Mouse (Mus musculus) adrenal gland (tissue): Measurements from ENCODE around the gene Clic6.
"Not testable (repeated sequence)": the region's sequence is repeated elsewhere in the genome, so short reads cannot be mapped to it uniquely, and the experiment has no call there.

Source experiments
- intact Hi-C: fragments of 180-260 bp; cut with DNase I; formaldehyde crosslinking; loops from one replicate; pipeline ENCODE4 v1.15.1; 2025

Gene Clic6

DNA sequence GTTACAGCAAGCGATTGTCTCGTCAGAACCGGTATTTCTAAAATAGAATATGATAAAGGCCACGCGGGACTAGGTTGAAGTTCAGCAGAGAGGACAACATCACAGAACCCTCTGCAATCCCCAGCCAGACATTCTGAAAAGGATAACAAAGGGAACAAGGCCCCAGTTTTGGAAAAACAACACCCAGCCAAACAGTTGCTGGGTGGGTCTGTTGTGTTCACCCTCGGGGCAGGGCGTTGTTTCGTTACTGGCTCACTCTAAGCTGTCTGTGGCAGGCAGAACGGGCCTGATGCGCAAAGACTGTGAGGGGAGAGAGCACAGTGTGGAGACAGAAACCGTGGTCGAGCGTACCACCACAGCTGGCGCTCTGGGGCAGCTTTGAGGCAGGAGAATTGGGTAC lies 17.1 kb upstream of the Clic6 start:
- intact Hi-C loops: no loop called here

- intact Hi-C loops: no loop called here
Observed at GRCm38 (mm10) chr16:92470706-92471105, 14.8 kb upstream of the Clic6 start, which contains the start of gene Rcan1. Gene Rcan1 (minus strand): TSS chr16:92470867.

- intact Hi-C loops: no loop called here
Observed at GRCm38 (mm10) chr16:92472898-92473297, 12.6 kb upstream of the Clic6 start.

DNA sequence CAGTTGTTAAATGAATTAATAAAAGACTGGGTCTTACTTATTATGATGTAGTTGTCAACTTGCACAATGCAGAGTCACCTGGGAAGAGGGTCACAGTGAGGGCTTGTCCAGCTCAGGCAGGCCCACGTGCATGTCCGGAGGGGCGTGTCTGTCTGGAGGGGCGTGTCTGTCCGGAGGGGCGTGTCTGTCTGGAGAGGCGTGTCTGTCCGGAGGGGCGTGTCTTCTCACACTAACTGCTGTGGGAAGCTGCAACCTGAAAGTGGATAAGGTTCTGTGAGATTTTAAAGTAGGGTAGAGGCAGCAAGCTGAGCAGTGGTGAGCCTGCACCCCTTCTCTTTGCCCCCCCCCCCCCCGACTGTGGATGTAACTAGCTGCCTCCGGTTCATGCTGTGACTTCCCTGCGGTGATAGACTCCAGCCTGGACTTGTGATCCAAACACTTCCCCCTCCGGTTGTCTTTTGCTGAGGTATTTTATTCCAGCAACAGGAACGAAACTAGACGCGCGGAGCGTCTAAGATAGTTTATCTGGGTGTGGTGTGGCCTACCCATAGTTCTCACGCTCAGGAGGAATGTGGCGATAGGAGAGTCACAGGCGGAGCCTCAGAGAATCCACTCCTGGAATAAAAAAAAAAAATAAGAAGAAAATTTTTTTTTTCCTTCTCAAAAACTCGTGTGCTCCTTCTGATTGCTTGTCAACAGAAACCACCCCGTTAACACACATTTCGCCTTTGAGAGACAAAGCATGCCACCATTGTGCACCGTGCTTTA lies 10.3 kb upstream of the Clic6 start:
- intact Hi-C loops: no loop called here

DNA sequence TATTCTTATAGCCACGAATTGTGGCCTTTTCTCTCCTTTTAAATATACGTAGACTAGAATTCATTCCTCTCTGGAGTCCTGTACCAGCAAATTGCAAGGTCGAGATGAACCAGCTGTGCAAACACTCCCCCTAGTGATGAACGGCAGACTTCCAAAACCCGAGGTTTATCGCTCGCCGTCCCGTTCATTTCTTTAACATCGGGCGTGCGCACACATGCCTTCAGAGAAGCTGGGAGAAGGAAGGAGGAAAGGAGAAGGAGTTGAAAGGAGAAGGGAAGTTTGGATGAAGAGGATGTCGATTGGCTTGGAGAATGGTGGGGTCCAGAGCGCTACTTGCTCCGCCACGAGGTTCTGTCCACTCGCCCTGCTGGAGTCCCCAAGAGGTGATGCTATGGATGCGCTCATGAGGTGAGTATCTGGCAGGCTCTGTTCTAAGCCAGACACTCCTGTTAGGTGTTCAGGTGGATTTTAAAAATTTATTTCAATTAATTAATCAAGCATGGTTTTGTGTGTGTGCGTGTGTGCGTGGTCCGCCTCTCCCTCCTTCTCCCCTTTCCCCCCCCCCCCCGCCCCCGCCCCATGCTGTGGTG lies 6.9 kb upstream of the Clic6 start:
- intact Hi-C loops: loop anchor here (1.0 kb wide), 1 partner anchor 137 kb away; no protein-coding TSS in a partner anchor

DNA sequence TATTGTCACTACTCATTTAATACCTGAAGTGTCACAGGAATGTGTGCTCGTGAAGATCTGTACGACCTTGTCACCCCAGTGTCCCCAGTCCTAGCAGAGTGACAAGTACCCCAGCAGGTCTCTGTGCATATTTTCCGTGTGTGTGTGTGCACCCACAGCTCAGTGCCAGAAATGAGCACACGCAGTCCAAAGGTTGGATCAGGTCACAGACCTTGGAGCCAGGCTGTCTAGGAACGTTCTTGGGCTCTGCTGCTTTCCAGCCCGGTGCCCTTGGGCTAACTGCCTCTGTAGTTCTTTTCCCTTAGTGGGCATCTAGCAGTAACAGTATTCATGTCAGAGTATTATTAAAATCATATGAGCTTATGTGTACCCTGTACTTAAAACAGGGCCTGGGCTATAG lies 1.6 kb downstream of the Clic6 start:
- intact Hi-C loops: no loop called here

DNA sequence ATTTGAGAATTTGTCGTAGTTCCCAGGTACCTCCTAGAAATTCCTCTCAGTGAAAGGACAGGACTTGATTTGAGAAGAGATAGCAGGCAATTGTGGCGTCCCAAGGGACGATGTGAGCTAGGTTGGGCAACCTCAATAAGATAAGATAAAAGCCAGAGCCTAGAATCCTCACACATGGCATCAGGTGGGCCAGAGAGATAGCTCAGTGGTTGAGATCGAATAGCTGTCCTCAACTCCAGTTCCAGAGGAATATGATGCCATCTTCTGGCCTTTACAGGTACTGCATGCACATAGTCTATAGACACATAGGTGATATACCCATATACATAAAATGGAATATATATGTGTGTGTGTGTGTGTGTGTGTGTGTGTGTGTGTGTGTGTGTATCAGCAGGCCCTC lies 2.0 kb downstream of the Clic6 start:
- intact Hi-C loops: no loop called here

- intact Hi-C loops: no loop called here
Observed at GRCm38 (mm10) chr16:92488456-92488855, 2.9 kb downstream of the Clic6 start.

GRCm38 (mm10) chr16:92489356-92489755 lies 3.8 kb downstream of the Clic6 start:
- intact Hi-C loops: no loop called here

DNA sequence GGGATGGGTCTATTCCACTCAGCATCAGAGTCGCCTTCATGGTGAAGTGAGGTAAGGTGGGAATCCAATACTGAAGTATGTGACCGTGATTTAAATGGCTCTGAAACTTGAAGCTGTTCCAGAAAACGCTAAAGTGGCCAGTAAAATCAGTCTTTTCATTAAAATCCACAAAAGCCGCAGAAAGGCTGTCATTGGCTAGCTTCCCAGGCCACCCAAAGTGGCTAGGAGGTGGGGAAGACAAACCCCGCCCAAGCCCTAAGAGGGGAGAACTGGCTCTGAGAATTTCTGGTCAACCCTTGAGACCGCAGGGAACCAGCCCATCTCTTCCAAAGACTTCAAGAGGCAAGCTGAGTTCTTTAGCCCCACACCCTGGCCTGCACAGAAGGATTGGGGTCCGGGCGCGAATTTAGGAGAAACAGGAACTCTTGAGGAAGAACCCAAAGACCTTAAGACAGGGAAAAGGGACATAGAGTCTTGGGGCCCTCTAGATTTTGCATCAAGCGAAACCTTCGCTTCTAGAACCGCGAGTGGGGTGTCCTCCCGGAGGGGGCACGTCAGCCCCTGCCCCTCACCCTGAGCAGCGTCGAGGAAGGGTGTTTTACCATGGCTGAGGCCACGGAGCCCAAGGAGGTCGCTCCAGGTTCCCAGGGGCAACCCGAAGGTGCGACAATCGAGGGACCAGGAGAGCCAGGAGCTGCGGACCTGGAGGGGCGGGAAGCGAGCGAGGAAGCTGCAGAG lies 12.5 kb downstream of the Clic6 start:
- intact Hi-C loops: no loop called here

DNA sequence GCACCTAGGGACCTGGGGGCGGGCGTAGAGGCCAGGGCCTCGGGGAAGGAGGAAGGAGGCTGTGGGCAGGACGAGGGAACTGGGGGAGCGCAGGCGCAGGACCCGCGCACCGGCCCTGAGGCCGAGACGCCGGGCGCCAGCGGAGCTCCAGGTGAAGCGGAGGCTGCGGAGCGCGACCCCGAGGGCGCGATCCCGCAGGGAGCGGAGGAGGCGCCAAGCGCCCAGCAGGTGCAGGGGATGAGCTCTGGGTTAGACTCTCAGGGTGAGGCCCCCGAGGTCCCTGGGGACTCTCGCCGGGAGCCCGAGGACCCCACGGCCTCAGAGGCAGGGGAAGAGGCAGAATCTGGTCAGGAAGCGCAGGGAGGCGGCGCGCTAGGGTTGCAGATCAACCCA lies 13.0 kb downstream of the Clic6 start:
- intact Hi-C loops: no loop called here

- intact Hi-C loops: no loop called here
Observed at GRCm38 (mm10) chr16:92499324-92499723, 13.8 kb downstream of the Clic6 start.

GRCm38 (mm10) chr16:92500534-92500933 lies 15.0 kb downstream of the Clic6 start:
- intact Hi-C loops: no loop called here

DNA sequence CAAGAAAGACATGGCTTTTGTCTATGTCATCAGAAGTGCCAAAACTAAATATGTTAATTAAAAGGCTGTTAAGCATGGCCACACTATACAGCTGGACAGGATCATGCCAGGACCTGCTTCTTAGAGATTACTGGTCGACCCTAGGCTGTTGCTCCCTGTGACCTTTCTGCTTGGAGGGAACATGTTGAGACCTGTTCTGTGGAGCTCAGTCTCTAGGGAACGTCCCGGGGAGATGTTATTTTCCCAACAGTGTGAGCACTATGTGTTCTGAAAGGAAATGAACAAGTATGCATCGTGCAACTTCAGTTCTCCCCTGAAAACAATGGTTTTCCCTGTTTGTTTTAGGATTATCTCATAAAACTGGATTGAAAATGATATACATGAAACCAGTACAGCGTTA lies 17.6 kb downstream of the Clic6 start:
- intact Hi-C loops: no loop called here

- intact Hi-C loops: no loop called here
Observed at GRCm38 (mm10) chr16:92507573-92507972, 22.0 kb downstream of the Clic6 start.

- intact Hi-C loops: no loop called here
Observed at GRCm38 (mm10) chr16:92510835-92511772, 25.6 kb downstream of the Clic6 start.

DNA sequence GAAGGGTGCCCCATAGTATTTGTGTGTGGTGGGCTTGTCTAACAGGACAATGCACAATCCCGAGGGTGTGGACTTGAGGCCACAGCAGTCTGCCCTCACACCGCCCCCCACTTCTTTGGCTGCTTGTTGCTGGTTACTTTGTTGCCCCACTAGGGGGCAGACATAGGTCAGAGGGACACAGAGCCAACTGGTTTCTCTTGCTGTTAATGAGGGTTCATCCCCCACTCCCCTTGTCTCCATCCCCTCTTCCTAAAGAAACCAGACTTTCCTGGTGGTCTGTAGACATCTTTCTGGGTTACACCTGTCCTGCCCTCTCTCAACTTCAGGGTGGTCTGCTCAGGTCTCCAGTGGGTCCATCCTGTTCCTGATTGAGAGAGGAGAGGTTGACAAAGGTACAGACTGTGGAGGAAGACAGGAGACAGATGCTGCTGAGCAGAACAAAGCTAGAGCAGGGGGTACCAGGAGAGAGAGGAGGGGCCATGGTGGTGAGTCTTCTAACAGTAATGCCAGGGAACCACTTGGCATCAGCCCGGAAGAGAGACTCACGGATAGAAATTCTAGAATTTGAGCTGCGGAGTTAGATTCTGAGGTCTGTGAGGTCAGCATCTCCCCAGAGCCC lies 26.3 kb downstream of the Clic6 start:
- intact Hi-C loops: no loop called here

DNA sequence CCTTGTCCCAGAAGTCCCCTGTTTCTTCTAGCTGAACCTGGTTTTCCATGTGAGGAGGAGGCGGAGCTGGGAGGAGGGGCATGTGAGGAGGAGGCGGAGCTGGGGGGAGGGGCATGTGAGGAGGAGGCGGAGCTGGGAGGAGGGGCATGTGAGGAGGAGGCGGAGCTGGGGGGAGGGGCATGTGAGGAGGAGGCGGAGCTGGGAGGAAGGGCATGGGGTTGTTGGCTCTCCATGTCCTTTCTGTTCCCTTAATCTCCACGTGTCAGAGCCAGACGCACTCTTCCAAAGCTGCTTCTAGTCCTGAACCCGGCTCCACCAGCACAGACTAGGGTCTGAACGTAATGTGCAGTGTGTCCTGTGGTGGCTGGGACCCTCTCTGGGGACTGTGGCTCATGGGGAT lies 29.4 kb downstream of the Clic6 start:
- intact Hi-C loops: not testable (repeated sequence)

DNA sequence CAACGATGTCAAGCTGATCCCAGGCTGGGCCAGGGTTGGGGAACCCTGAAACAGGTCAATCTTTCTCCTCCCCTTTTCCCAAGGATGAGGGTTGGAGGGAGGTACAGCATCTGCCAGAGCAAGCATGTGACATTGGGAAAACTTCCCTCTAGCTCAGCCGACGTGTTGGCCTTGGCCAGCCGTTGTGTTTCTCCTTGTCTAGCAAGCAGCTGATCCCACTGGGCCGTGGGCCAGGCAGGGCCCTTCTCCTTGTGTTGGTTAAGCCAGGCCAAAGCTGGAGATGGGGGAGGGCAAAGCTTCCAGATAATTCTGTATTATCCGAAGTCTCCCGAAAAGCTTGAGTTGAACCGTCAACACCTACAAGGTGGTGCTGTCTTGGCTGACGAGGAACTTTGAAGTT lies 30.6 kb downstream of the Clic6 start:
- intact Hi-C loops: no loop called here

- intact Hi-C loops: no loop called here
Observed at GRCm38 (mm10) chr16:92518718-92519117, 33.2 kb downstream of the Clic6 start.
